Mouse (Mus musculus) gonadal fat pad, adult 2 months (tissue): ENCODE data around the gene Olfr913. TPM values are rescaled to one million over a fixed set of nuclear protein-coding genes. Genes with fewer than 3 reads are reported as not detected.

Experiments used
- DNase-seq: peaks from one replicate; pipeline ENCODE4 v3.0.0-alpha.2; 2012; ENCODE audit warnings: low read depth
- polyA plus RNA-seq: library from polyadenylated mRNA; depleted of rRNA; stranded (reverse); fragments of >200 nt; gene quantifications from 2 replicates; pipeline ENCODE4 v1.2.3, GENCODE M21; 2012; rRNA removed

The Olfr913 gene
- polyA plus RNA-seq, result not detected in 2 replicates

DNA sequence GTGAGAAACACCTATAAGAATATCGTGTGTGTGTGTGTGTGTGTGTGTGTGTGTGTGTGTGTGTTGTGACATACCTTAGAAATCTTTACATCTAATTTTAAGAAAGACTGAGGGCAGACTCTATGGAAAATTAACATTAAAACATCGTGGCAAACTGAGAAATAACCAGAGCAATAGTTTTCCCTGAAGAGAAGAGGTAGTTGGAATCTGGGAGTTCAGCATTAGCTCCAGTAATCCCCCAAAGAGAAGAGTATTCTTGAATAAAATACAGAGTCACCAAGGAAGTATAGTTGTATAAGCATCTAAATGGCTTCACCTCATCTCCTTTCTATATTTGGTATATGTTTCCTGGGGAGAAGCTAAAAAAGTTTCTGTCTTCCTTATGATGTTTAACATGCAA is at the start of gene Olfr913:
Gene Olfr913 (plus strand): TSS at position 301 of the 400 bp plus-strand sequence.
- no peak for DNase-seq

DNA sequence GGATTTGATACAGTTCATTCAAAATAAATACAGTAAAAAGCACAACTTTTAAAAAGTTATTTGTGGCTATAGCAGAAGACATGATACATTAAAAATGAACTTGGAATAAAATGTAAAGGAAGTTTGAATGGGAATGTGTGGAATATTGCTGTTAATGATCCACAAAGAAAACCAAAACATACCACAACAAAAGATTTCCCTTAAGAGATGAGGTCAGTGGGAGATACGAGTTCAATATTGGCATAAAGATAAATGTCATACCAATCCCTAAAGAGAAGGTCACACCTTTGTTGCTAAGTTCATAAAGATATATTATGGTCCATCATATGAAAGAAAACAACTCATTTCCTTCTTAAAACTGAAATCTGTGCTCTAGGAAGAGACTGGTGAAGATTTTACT is 12.7 kb upstream of the Olfr913 start, which contains the start of gene Olfr912:
Gene Olfr912 (plus strand): TSS at position 301 of the 400 bp plus-strand sequence.
- no peak for DNase-seq

DNA sequence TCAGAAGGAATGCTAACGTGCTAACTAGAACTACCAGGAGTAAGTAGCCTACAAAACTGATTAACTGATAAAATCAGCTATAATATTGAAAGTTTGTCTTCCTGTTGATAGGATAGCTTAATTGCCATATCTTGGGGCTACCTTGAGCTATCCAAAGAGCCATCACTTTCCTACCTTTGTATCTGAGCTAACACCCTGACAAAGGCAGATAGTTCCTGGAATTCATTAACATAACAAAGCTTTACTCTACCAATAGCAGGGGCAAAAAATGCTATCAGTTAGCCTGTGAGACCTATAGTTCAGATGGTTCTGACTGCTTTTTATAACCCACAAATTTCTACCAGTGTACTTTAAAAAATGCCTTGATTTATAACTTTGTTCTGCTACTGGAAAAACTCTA is 1.5 kb upstream of the Olfr913 start:
- no peak for DNase-seq

DNA sequence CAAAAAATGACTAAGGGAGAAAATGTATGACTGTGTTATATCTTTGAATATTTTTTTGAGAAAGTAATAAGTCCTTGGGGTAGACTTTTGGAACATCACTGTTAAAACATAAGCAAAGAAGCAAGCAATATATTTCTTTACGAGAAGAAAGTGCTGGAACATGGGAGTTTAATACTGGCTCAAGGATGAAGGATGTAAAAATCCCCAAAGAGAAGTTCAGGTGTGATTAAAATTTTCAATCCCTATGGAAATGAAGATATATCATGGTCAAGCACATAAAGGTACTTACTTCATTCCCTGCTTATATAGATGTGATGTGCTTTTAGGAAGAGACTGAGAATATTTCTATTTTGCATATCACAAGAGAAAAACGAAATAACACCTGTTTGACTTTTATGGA is 12.2 kb downstream of the Olfr913 start, which contains the start of gene Olfr914:
Gene Olfr914 (plus strand): TSS at position 301 of the 400 bp plus-strand sequence.
- DNase-seq, result no peak

DNA sequence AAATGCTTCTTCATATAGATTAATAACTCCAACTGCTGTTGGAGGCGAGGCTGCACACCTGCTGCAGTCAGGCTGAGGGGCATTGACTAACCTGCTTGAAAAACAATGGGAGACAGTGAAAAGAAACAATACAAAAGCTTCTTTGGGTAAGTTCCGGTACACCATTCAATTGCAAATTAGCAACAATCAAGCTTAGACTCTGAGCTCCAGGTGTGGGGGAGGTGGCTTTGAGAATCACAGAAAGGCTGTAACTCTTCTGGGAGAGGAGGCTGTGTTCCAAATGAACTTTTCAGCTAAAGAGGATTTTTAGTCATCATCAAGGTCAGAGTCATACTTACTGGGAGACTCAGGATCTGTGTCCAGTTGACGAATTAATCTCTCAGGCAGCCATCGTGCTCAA is 39.8 kb downstream of the Olfr913 start:
- no peak for DNase-seq

Other genes starting within 250 kb of the Olfr913 start
- gene Olfr898, start 244.3 kb upstream of the Olfr913 start, polyA plus RNA-seq, result not detected in 2 replicates
- gene Olfr250, start 225.9 kb upstream of the Olfr913 start, polyA plus RNA-seq, result not detected in 2 replicates
- not detected in 2 replicates for gene Olfr251, start 215.7 kb upstream of the Olfr913 start, polyA plus RNA-seq
- not detected in 2 replicates for gene Olfr147, start 191.1 kb upstream of the Olfr913 start, polyA plus RNA-seq
- not detected in 2 replicates for gene Olfr901, start 163.3 kb upstream of the Olfr913 start, polyA plus RNA-seq
- not detected in 2 replicates for gene Olfr902, start 145.1 kb upstream of the Olfr913 start, polyA plus RNA-seq
- not detected in 2 replicates for gene Olfr904, start 129.6 kb upstream of the Olfr913 start, polyA plus RNA-seq
- not detected in 2 replicates for gene Olfr905, start 121.7 kb upstream of the Olfr913 start, polyA plus RNA-seq
- not detected in 2 replicates for gene Olfr906, start 105.7 kb upstream of the Olfr913 start, polyA plus RNA-seq
- gene Olfr907, start 97.0 kb upstream of the Olfr913 start, polyA plus RNA-seq, result not detected in 2 replicates
- gene Olfr911-ps1, start 71.2 kb upstream of the Olfr913 start, polyA plus RNA-seq, result not detected in 2 replicates
- not detected in 2 replicates for gene Olfr910, start 54.9 kb upstream of the Olfr913 start, polyA plus RNA-seq
- gene Olfr912, start 12.6 kb upstream of the Olfr913 start, polyA plus RNA-seq, result not detected in 2 replicates
- gene Olfr914, start 12.3 kb downstream of the Olfr913 start, polyA plus RNA-seq, result not detected in 2 replicates
- not detected in 2 replicates for gene Olfr916, start 67.1 kb downstream of the Olfr913 start, polyA plus RNA-seq
- gene Olfr917, start 73.1 kb downstream of the Olfr913 start, polyA plus RNA-seq, result not detected in 2 replicates
- gene Olfr918, start 81.8 kb downstream of the Olfr913 start, polyA plus RNA-seq, result not detected in 2 replicates
- not detected in 2 replicates for gene Olfr919, start 110.9 kb downstream of the Olfr913 start, polyA plus RNA-seq
- 18.3 and 23.6 TPM in 2 replicates for gene Vwa5a, start 125.5 kb downstream of the Olfr913 start, polyA plus RNA-seq
- 0.19 and 0.20 TPM in 2 replicates for gene Olfr920, start 159.5 kb downstream of the Olfr913 start, polyA plus RNA-seq
- gene Olfr921, start 180.3 kb downstream of the Olfr913 start, polyA plus RNA-seq, result 0.03 TPM in 1 of 2 replicates, not detected in the other
- gene Olfr922, start 221.9 kb downstream of the Olfr913 start, polyA plus RNA-seq, result not detected in 2 replicates
- gene Olfr923, start 233.8 kb downstream of the Olfr913 start, polyA plus RNA-seq, result not detected in 2 replicates